Mouse (Mus musculus) thymus, adult 2 months (tissue): ENCODE results near the gene Bcor.

Experiments used
- CTCF ChIP-seq: fragments of 200-500 bp; IDR thresholded peaks from 2 replicates; pipeline ENCODE4 v1.5.1; 2012; ENCODE audit warnings: mild to moderate bottlenecking, control low read depth, low read length, moderate library complexity, borderline replicate concordance; ENCODE audit not compliant: control insufficient read depth, poor library complexity, insufficient read depth; ENCODE audit errors: extremely low read depth
- POLR2A ChIP-seq: fragments of 200-500 bp; IDR thresholded peaks from 2 replicates; pipeline ENCODE4 v1.6.1; 2012; ENCODE audit warnings: mild to moderate bottlenecking, low read length, control low read depth, moderate library complexity; ENCODE audit not compliant: control insufficient read depth, poor library complexity, insufficient read depth; ENCODE audit errors: extremely low read depth

GRCm38 (mm10) chrX:12164591-12165529 is 4.7 kb upstream of the Bcor start:
- TF ChIP-seq CTCF: no peak
- no peak for TF ChIP-seq POLR2A
